Mouse (Mus musculus): ENCODE data around the gene Irf5. TPM values are rescaled to one million over a fixed set of nuclear protein-coding genes. Genes with fewer than 3 reads are reported as not detected.
A peak's percentile ranks its signal among the peaks of the same experiment; 100 is the strongest.

The Irf5 gene
- polyA plus RNA-seq, 1 experiment from 2014 or later = 10.7 TPM

GRCm38 (mm10) chr6:29506834-29507233 is 19.6 kb upstream of the Irf5 start:
- no peaks in the 10 kb centered on the region for H3K9me3 ChIP-seq (replicated peaks)
- H3K36me3 ChIP-seq (replicated peaks) = no peaks in the 10 kb centered on the region
- peak overlapping the region; percentile 45; the same call in 1 of the 2 replicates for H3K4me3 ChIP-seq (replicated peaks)
- peaks cover 10% of the 10 kb centered on the region for H3K4me1 ChIP-seq (replicated peaks)
- H3K4me2 ChIP-seq = peak overlapping the region; percentile 63
- peaks cover 53% of the 10 kb centered on the region for H3K27me3 ChIP-seq
- H3K9ac ChIP-seq = no peak overlapping the region
- H3K27ac ChIP-seq (replicated peaks) = no peak overlapping the region
- 32% methylated on average over 8 of the region's 8 CpGs for WGBS (ENCODE audit: insufficient replicate concordance)
- ATAC-seq (ENCODE audit: insufficient read depth) = no peak

GRCm38 (mm10) chr6:29507447-29508309 is 18.7 kb upstream of the Irf5 start, which contains the start of gene Kcp:
Gene Kcp (minus strand): TSS chr6:29507952.
- H3K9ac ChIP-seq = no peak within 1 kb of the TSS
- peak within 1 kb of the TSS; percentile 63 for H3K4me2 ChIP-seq
- under 1% methylated on average over 47 of the region's 47 CpGs for WGBS (ENCODE audit: insufficient replicate concordance)
- 0 out of 2 replicates have a peak, but pooled peaks have one; percentile 18 for ATAC-seq (ENCODE audit: insufficient read depth)
- peaks cover 11% of the 10 kb centered on the region for H3K4me1 ChIP-seq (replicated peaks)
- H3K27ac ChIP-seq (replicated peaks) = no peak within 1 kb of the TSS
- H3K9me3 ChIP-seq (replicated peaks) = no peaks in the 10 kb centered on the region
- peaks cover 53% of the 10 kb centered on the region for H3K27me3 ChIP-seq
- H3K4me3 ChIP-seq (replicated peaks) = peak within 1 kb of the TSS; percentile 45
- no peaks in the 10 kb centered on the region for H3K36me3 ChIP-seq (replicated peaks)

DNA sequence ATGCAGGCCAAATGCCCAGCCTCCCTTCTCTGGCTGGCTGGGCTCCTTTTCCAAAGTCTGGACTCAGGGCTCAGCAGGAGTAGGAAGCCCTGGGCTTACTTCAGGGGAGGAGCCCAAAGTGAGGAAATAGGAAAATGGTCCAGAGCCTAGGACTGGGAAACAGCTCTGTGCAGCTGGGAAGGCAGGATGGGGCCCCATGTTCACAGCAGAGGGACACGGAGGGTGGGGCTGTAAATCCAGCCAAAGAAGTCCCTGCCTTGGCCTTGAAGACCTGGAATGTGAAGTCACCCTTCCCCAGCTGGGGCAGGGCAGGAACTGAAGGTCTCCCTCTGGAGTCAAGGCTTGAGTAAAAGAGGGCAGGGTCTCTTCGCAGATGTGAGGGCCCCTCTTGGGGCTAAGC is 17.3 kb upstream of the Irf5 start:
- Histone ChIP-seq H3K9ac (no peak overlapping the region), H3K4me2 (no peak overlapping the region), H3K4me1 (replicated peaks) (peaks cover 19% of the 10 kb centered on the region), H3K36me3 (replicated peaks) (no peaks in the 10 kb centered on the region), H3K27me3 (peaks cover 53% of the 10 kb centered on the region), H3K9me3 (replicated peaks) (no peaks in the 10 kb centered on the region), H3K4me3 (replicated peaks) (no peak overlapping the region), H3K27ac (replicated peaks) (no peak overlapping the region)
- no peak for ATAC-seq (ENCODE audit: insufficient read depth)
- 33% methylated on average over 2 of the region's 2 CpGs for WGBS (ENCODE audit: insufficient replicate concordance)

GRCm38 (mm10) chr6:29513284-29513683 is 13.1 kb upstream of the Irf5 start:
- H3K36me3 ChIP-seq (replicated peaks) = no peaks in the 10 kb centered on the region
- no peaks in the 10 kb centered on the region for H3K9me3 ChIP-seq (replicated peaks)
- peaks cover 9% of the 10 kb centered on the region; the same call in 1 of the 2 replicates for H3K4me1 ChIP-seq (replicated peaks)
- H3K4me2 ChIP-seq = peak overlapping the region; percentile 49
- peak; percentile 62 for ATAC-seq (ENCODE audit: insufficient read depth)
- no peak overlapping the region for H3K9ac ChIP-seq
- H3K4me3 ChIP-seq (replicated peaks) = peak overlapping the region; percentile 14; the same call in 1 of the 2 replicates
- WGBS (ENCODE audit: insufficient replicate concordance) = 1% methylated on average over 11 of the region's 11 CpGs
- H3K27ac ChIP-seq (replicated peaks) = peak overlapping the region; percentile 48; the same call in 1 of the 2 replicates
- peaks cover 16% of the 10 kb centered on the region for H3K27me3 ChIP-seq

DNA sequence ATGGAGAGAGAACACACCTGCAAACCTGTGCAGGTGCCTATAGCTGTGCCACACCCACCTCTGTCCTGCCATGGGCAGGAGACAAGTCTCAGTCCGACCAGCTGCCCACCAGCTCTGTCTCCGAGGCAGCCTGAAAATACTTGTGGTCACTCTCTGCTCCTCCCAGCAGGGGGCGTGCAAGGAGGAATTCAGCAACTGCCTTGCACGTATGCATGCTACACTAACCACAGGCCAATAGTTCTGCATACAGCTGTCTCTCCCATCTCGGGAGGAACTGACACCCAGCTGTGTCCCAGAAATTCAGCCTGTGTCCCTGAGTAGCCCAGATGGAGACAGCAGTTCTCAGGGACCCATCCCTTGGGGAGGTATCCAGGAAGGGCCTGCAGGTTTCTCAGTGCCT is 9.3 kb upstream of the Irf5 start:
- H3K4me3 ChIP-seq (replicated peaks) = no peak overlapping the region
- H3K27me3 ChIP-seq = no peaks in the 10 kb centered on the region; the same call in 1 of the 2 replicates
- no peaks in the 10 kb centered on the region for H3K36me3 ChIP-seq (replicated peaks)
- H3K4me1 ChIP-seq (replicated peaks) = peaks cover 9% of the 10 kb centered on the region; the same call in 1 of the 2 replicates
- 8% methylated on average over 5 of the region's 5 CpGs for WGBS (ENCODE audit: insufficient replicate concordance)
- H3K4me2 ChIP-seq = no peak overlapping the region
- no peaks in the 10 kb centered on the region for H3K9me3 ChIP-seq (replicated peaks)
- no peak for ATAC-seq (ENCODE audit: insufficient read depth)
- H3K9ac ChIP-seq = no peak overlapping the region
- H3K27ac ChIP-seq (replicated peaks) = no peak overlapping the region

GRCm38 (mm10) chr6:29522626-29523300 is 3.7 kb upstream of the Irf5 start:
- no peak overlapping the region for H3K9ac ChIP-seq
- H3K27ac ChIP-seq (replicated peaks) = peak overlapping the region; percentile 45
- H3K4me2 ChIP-seq = no peak overlapping the region
- WGBS (ENCODE audit: insufficient replicate concordance) = 50% methylated on average over 6 of the region's 6 CpGs
- H3K4me1 ChIP-seq (replicated peaks) = peaks cover 15% of the 10 kb centered on the region
- H3K36me3 ChIP-seq (replicated peaks) = no peaks in the 10 kb centered on the region
- H3K9me3 ChIP-seq (replicated peaks) = no peaks in the 10 kb centered on the region
- no peak overlapping the region for H3K4me3 ChIP-seq (replicated peaks)
- H3K27me3 ChIP-seq = peaks cover 42% of the 10 kb centered on the region
- no peak for ATAC-seq (ENCODE audit: insufficient read depth)

DNA sequence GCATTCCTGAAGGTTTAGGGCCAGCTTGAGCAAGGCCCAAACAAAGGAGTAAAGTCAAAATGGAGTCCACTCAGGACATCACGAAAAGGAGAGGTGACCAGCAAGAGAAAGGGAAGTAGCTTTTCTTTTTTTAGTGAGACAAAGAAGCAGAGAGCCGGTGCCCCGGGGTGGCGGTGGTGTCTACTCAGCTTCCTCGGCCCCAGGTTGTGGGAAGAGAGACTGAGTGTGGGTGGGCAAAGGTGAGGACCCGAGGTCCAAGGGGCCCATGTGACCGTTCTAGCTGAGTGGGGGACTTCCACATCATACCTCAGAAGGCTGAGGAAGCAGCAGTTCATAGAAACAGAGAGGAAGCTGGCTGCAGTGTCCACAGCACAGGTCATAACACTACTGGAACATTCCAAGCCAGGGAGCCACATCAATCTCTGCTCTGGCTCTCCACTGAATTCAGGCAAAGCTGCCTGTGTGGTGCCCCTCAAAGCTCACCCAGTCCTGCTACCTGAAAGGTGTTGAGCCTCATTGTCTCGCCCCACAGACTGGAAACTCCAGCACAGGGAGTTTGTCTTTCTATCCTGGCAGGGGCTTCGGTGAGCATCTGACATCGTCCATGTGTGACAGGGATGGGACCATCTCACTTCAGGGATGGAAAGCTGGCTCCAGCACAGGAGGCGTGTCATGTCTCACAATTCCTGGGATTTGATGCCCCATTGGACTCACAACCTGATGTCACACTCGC is 3.0 kb upstream of the Irf5 start:
- Histone ChIP-seq H3K9ac (no peak overlapping the region), H3K4me2 (no peak overlapping the region), H3K27me3 (peaks cover 49% of the 10 kb centered on the region), H3K4me3 (replicated peaks) (no peak overlapping the region), H3K36me3 (replicated peaks) (no peaks in the 10 kb centered on the region), H3K27ac (replicated peaks) (peak overlapping the region; percentile 45), H3K4me1 (replicated peaks) (peaks cover 15% of the 10 kb centered on the region), H3K9me3 (replicated peaks) (no peaks in the 10 kb centered on the region)
- no peak for ATAC-seq (ENCODE audit: insufficient read depth)
- 37% methylated on average over 12 of the region's 12 CpGs for WGBS (ENCODE audit: insufficient replicate concordance)

DNA sequence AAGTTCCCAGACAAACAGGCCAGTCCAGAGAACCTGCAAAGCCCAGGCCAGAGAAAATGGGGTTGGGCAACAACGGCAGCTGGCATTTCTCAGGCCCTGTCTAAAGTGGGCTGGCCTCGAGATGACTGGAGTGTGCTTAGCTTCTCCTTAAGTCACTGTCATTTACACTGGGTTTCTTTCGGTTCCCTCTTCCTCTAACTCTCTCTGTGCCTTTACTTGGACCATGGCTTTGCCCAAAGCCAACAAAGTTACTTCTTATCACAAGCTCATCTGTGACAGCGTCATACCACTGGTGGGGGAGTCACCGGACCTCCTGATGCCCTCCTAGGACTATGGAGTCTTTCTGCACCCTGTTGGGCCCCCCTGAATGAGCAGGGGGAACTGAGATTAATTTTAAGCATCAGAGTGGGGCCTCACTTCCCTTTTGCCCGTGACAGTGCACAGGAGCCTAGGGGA is 2.4 kb upstream of the Irf5 start:
- Histone ChIP-seq H3K36me3 (replicated peaks) (no peaks in the 10 kb centered on the region), H3K9ac (no peak overlapping the region), H3K4me1 (replicated peaks) (peaks cover 15% of the 10 kb centered on the region), H3K9me3 (replicated peaks) (no peaks in the 10 kb centered on the region), H3K4me2 (no peak overlapping the region), H3K27ac (replicated peaks) (0 out of 2 replicates have a peak overlapping the region, but pooled peaks have one; percentile 45), H3K4me3 (replicated peaks) (no peak overlapping the region), H3K27me3 (peaks cover 55% of the 10 kb centered on the region)
- no peak for ATAC-seq (ENCODE audit: insufficient read depth)
- 18% methylated on average over 6 of the region's 6 CpGs for WGBS (ENCODE audit: insufficient replicate concordance)

DNA sequence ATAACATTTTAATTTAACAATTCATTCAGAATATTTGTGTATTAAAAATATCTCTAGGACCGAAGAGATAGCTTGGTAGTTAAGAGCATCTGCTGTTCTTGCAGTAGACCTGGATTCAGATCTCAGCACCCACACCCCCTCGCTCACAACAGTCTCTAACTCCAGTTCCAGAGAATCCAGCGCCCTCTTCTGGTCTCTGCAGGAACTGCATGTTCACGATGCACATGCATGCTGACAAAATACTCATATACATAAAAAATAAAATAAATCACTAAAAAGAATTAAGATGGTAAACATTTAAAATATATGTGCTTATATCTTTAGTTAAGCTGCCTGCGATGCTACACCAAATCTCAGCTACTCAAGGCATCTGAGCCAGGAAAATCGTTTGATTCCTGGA is 1.2 kb upstream of the Irf5 start:
- 60% methylated on average over 6 of the region's 6 CpGs for WGBS (ENCODE audit: insufficient replicate concordance)
- H3K27me3 ChIP-seq = peaks cover 67% of the 10 kb centered on the region
- ATAC-seq (ENCODE audit: insufficient read depth) = no peak
- no peak overlapping the region for H3K4me3 ChIP-seq (replicated peaks)
- no peaks in the 10 kb centered on the region for H3K9me3 ChIP-seq (replicated peaks)
- no peaks in the 10 kb centered on the region for H3K36me3 ChIP-seq (replicated peaks)
- no peak overlapping the region for H3K4me2 ChIP-seq
- H3K4me1 ChIP-seq (replicated peaks) = peaks cover 15% of the 10 kb centered on the region
- H3K27ac ChIP-seq (replicated peaks) = no peak overlapping the region
- H3K9ac ChIP-seq = no peak overlapping the region

DNA sequence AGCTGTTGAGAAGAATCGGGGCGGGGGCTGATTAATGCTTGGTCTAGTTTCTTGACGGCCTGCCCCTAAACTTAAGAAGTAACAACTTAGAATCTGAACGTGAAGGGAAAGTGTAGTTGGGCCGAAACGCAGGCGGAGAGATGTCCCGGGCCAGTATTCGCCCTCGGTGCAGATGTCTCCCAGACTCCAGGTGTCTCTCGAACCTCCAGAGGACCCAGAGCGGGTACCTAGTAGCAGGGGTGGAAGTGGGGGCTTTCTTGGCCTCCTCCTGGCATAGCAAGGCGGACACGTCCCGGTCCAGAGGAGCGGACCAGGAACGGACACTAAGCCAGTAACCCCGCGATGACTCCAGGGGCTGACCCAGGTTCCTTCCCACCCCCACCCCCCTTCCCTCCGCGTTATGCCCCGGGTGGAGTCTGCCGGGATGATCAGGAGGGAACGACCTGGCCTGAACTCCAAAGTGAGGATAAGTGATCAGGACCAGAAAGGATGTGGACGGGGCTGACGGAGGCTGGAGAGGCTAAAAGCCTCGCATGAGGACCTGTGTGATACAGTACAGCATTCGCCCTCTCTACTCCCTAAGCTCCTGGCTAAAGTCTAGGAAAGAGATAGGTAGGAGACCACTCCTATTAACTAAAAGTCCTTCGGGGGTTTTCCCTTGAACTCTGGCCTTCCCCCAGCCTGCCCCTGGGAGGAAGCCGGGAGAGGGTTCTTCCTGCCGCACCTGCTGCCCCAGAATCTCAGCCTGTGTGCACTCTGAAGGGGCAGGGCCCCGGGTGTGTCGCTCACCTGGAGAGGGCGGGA is 1.1 kb downstream of the Irf5 start:
- ATAC-seq (ENCODE audit: insufficient read depth) = no peak
- 5% methylated on average over 34 of the region's 34 CpGs for WGBS (ENCODE audit: insufficient replicate concordance)

More for the DNA sequence above, 1.1 kb downstream of the Irf5 start:
- peak overlapping the region; percentile 53 for H3K4me3 ChIP-seq (replicated peaks)
- no peak overlapping the region for H3K27ac ChIP-seq (replicated peaks)
- peak overlapping the region; percentile 31; the same call in 1 of the 2 replicates for H3K9ac ChIP-seq
- no peaks in the 10 kb centered on the region for H3K36me3 ChIP-seq (replicated peaks)
- H3K27me3 ChIP-seq = peaks cover 76% of the 10 kb centered on the region
- H3K9me3 ChIP-seq (replicated peaks) = no peaks in the 10 kb centered on the region
- peaks cover 15% of the 10 kb centered on the region for H3K4me1 ChIP-seq (replicated peaks)
- H3K4me2 ChIP-seq = peak overlapping the region; percentile 74

All from liver, embryonic 15.5 days (tissue).